Mouse (Mus musculus) hindbrain, embryonic 16.5 days (tissue): ENCODE measurements around the gene Tmem191c. TPM values are rescaled to one million over a fixed set of nuclear protein-coding genes. Genes with fewer than 3 reads are reported as not detected.
A peak's percentile ranks its signal among the peaks of the same experiment; 100 is the strongest.

ENCODE experiments used
- ATAC-seq: fragments of 200-750 bp; cut with Nextera tagmentation; 2 replicates; pipeline ENCODE4 v1.8.0; 2017; ENCODE audit warnings: moderate TSS enrichment, moderate library complexity
- H3K27ac ChIP-seq: fragments of 300-500 bp; sonication (generic); 2 replicates; pipeline ENCODE4 v1.5.1; 2014; ENCODE audit warnings: low read depth, mild to moderate bottlenecking, control low read depth, low read length, moderate library complexity
- H3K27me3 ChIP-seq: fragments of 300-500 bp; sonication (generic); replicated peaks from 2 replicates; pipeline ENCODE4 v1.6.1; 2014; ENCODE audit warnings: low read length; ENCODE audit not compliant: control insufficient read depth, insufficient read depth
- H3K36me3 ChIP-seq: fragments of 300-500 bp; sonication (generic); 2 replicates; pipeline ENCODE4 v1.6.1; 2014; ENCODE audit warnings: mild to moderate bottlenecking, low read length, moderate library complexity, mixed read lengths; ENCODE audit not compliant: control insufficient read depth, insufficient read depth
- H3K4me1 ChIP-seq: fragments of 300-500 bp; sonication (generic); 2 replicates; pipeline ENCODE4 v1.6.1; 2014; ENCODE audit warnings: low read depth, low read length; ENCODE audit not compliant: control insufficient read depth, insufficient read depth
- H3K4me2 ChIP-seq: fragments of 300-500 bp; sonication (generic); 2 replicates; pipeline ENCODE4 v1.6.1; 2014; ENCODE audit warnings: mild to moderate bottlenecking, low read length, control low read depth, moderate library complexity
- H3K4me3 ChIP-seq: fragments of 300-500 bp; sonication (generic); 2 replicates; pipeline ENCODE4 v1.5.1; 2014; ENCODE audit warnings: mild to moderate bottlenecking, low read length, control low read depth, moderate library complexity
- H3K9ac ChIP-seq: fragments of 300-500 bp; sonication (generic); 2 replicates; pipeline ENCODE4 v1.6.1; 2014; ENCODE audit warnings: low read depth, mild to moderate bottlenecking, control low read depth, low read length, moderate library complexity
- H3K9me3 ChIP-seq: fragments of 300-500 bp; sonication (generic); 2 replicates; pipeline ENCODE4 v1.6.1; 2014; ENCODE audit warnings: mild to moderate bottlenecking, low read length, moderate library complexity; ENCODE audit not compliant: control insufficient read depth
- WGBS: fragments of 180-500 bp; shearing (Covaris S2); extraction: QIAGEN DNeasy Blood & Tissue Kit; methylation state at CpG from one replicate; pipeline ENCODE4 v1.1.7; 2014; 5-methylcytosine and 5-hydroxymethylcytosine counted together
- polyA plus RNA-seq: library from polyadenylated mRNA; unstranded; fragments of >200 nt; fragmentation: Nextera tagmentation; extraction: Ambion mirVana; gene quantifications from 2 replicates; pipeline ENCODE4 v1.2.1, GENCODE M21; 2015

Gene Tmem191c
- polyA plus RNA-seq, 1 experiment from 2014 or later: 111 TPM

- Histone ChIP-seq H3K9ac (no peak overlapping the region), H3K36me3 (no peaks in the 10 kb centered on the region), H3K4me2 (no peak overlapping the region), H3K27me3 (no peaks in the 10 kb centered on the region), H3K4me1 (peaks cover 21% of the 10 kb centered on the region), H3K4me3 (no peak overlapping the region), H3K9me3 (no peaks in the 10 kb centered on the region), H3K27ac (no peak overlapping the region)
- no peak for ATAC-seq
- WGBS: 84% methylated on average over 2 of the region's 2 CpGs
Observed at GRCm38 (mm10) chr16:17239409-17239808, 36.5 kb upstream of the Tmem191c start.

GRCm38 (mm10) chr16:17243731-17244130 lies 32.1 kb upstream of the Tmem191c start:
- H3K9me3 ChIP-seq: no peaks in the 10 kb centered on the region
- peaks cover 4% of the 10 kb centered on the region for H3K4me1 ChIP-seq
- no peak overlapping the region for H3K27ac ChIP-seq
- H3K4me2 ChIP-seq: no peak overlapping the region
- no peaks in the 10 kb centered on the region for H3K27me3 ChIP-seq
- no peak overlapping the region for H3K9ac ChIP-seq
- H3K36me3 ChIP-seq: no peaks in the 10 kb centered on the region
- H3K4me3 ChIP-seq: no peak overlapping the region
- 84% methylated on average over 1 of the region's 1 CpGs for WGBS
- ATAC-seq: no peak

- Histone ChIP-seq H3K27me3 (no peaks in the 10 kb centered on the region), H3K4me3 (no peak overlapping the region)
- 88% methylated on average over 1 of the region's 1 CpGs for WGBS
Observed at GRCm38 (mm10) chr16:17244996-17245395, 30.9 kb upstream of the Tmem191c start.

GRCm38 (mm10) chr16:17247727-17248126 lies 28.1 kb upstream of the Tmem191c start:
- Histone ChIP-seq H3K9ac (no peak overlapping the region), H3K4me1 (peaks cover 12% of the 10 kb centered on the region), H3K4me3 (no peak overlapping the region), H3K36me3 (no peaks in the 10 kb centered on the region), H3K27me3 (no peaks in the 10 kb centered on the region), H3K9me3 (no peaks in the 10 kb centered on the region), H3K27ac (no peak overlapping the region; the same call in 1 of the 2 replicates), H3K4me2 (no peak overlapping the region)
- 72% methylated on average over 4 of the region's 4 CpGs for WGBS
- no peak for ATAC-seq

More at GRCm38 (mm10) chr16:17244996-17245395, 30.9 kb upstream of the Tmem191c start:
- Histone ChIP-seq H3K27ac (no peak overlapping the region), H3K4me1 (no peaks in the 10 kb centered on the region; the same call in none of the 2 replicates), H3K9ac (no peak overlapping the region), H3K4me2 (no peak overlapping the region), H3K9me3 (no peaks in the 10 kb centered on the region), H3K36me3 (no peaks in the 10 kb centered on the region)
- ATAC-seq: no peak

GRCm38 (mm10) chr16:17249135-17249534 lies 26.7 kb upstream of the Tmem191c start:
- no peak overlapping the region for H3K27ac ChIP-seq
- no peak overlapping the region for H3K9ac ChIP-seq
- H3K4me3 ChIP-seq: no peak overlapping the region
- no peaks in the 10 kb centered on the region for H3K27me3 ChIP-seq
- H3K4me2 ChIP-seq: no peak overlapping the region
- WGBS: 68% methylated on average over 6 of the region's 6 CpGs
- ATAC-seq: no peak
- no peaks in the 10 kb centered on the region for H3K36me3 ChIP-seq
- peaks cover 20% of the 10 kb centered on the region for H3K4me1 ChIP-seq
- no peaks in the 10 kb centered on the region for H3K9me3 ChIP-seq

GRCm38 (mm10) chr16:17251539-17251938 lies 24.3 kb upstream of the Tmem191c start:
- Histone ChIP-seq H3K4me2 (no peak overlapping the region), H3K27me3 (no peaks in the 10 kb centered on the region), H3K27ac (no peak overlapping the region), H3K9ac (no peak overlapping the region), H3K9me3 (no peaks in the 10 kb centered on the region), H3K36me3 (peaks cover 3% of the 10 kb centered on the region; the same call in 1 of the 2 replicates), H3K4me3 (no peak overlapping the region), H3K4me1 (peaks cover 21% of the 10 kb centered on the region)
- 57% methylated on average over 3 of the region's 3 CpGs for whole genome bisulfite sequencing
- peak; percentile 28; the same call in 1 of the 2 replicates for ATAC-seq

GRCm38 (mm10) chr16:17252086-17252726 lies 23.7 kb upstream of the Tmem191c start:
- Histone ChIP-seq H3K27me3 (no peaks in the 10 kb centered on the region), H3K4me2 (no peak overlapping the region), H3K9me3 (no peaks in the 10 kb centered on the region), H3K27ac (no peak overlapping the region), H3K4me3 (no peak overlapping the region), H3K9ac (no peak overlapping the region), H3K4me1 (peaks cover 21% of the 10 kb centered on the region), H3K36me3 (peaks cover 7% of the 10 kb centered on the region)
- 73% methylated on average over 3 of the region's 3 CpGs for WGBS
- ATAC-seq: 0 out of 2 replicates have a peak, but pooled peaks have one; percentile 26

GRCm38 (mm10) chr16:17252841-17253240 lies 23.0 kb upstream of the Tmem191c start:
- Histone ChIP-seq H3K4me2 (no peak overlapping the region), H3K9ac (no peak overlapping the region), H3K36me3 (peaks cover 11% of the 10 kb centered on the region), H3K27ac (no peak overlapping the region), H3K9me3 (no peaks in the 10 kb centered on the region), H3K4me1 (peaks cover 21% of the 10 kb centered on the region), H3K27me3 (no peaks in the 10 kb centered on the region), H3K4me3 (no peak overlapping the region)
- 69% methylated on average over 7 of the region's 7 CpGs for whole genome bisulfite sequencing
- no peak for ATAC-seq

GRCm38 (mm10) chr16:17254005-17254597 lies 21.8 kb upstream of the Tmem191c start:
- Histone ChIP-seq H3K36me3 (peaks cover 22% of the 10 kb centered on the region), H3K4me3 (no peak overlapping the region), H3K4me2 (no peak overlapping the region), H3K9ac (no peak overlapping the region), H3K4me1 (peaks cover 21% of the 10 kb centered on the region), H3K9me3 (no peaks in the 10 kb centered on the region), H3K27ac (no peak overlapping the region), H3K27me3 (no peaks in the 10 kb centered on the region)
- 16% methylated on average over 4 of the region's 4 CpGs for WGBS
- ATAC-seq: no peak
